Mouse (Mus musculus) ovary, postnatal 36 days (tissue): ENCODE results near the gene Onecut3.

Experiments used
- DNase-seq: peaks from one replicate; pipeline ENCODE4 v3.0.0; 2022; ENCODE audit warnings: low spot score, mixed read lengths

Gene Onecut3

DNA sequence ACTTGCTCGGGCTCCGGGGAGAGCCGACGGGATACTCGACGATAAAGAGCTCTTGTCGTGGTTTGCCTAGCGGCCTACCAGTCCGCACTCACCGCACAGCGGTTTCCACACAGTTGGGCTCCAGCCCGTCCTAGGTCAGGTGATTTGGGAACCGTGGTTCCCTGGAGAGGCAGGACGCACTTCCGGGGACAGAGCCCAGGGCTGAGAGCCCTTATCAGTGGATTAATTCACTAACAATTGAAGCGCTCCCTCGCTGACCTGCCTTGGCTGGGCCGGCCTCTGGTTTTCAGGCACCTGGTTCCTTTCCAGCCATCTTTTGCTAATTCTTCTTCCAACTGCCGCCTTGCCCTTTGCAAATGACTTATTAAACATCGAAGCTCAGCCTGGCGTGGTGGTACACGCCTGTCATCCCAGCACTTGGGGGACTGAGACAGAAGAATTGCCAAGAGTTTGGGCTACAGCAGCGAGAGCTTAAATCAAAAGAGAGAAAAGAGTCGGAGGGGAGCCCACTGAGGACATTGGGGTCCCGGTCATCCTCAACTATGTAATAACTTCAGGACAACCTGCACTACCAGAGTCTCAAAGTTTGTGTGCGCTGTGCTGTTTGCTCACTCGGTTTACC is 9.1 kb downstream of the Onecut3 start:
- DNase-seq: no peak

DNA sequence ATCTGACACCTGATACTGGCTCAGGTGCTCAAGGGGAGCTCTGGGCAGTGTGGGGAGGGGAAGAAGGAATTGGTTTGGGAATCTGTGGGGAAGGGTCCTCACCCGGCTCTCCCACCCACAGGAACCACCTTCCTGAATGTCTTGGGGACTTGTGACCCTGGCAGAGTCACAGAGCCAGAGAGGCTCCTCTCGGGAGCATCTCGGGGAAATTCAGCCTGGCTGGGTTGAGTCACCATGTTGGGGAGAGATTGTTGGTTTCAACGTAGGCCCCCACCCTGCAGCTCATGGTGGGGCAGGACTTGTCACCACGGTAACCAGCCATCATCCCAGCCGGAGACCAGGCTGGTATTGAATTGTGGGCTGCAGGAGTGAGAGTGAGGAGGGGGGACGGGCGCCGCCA is 10.1 kb downstream of the Onecut3 start:
- no peak for DNase-seq

DNA sequence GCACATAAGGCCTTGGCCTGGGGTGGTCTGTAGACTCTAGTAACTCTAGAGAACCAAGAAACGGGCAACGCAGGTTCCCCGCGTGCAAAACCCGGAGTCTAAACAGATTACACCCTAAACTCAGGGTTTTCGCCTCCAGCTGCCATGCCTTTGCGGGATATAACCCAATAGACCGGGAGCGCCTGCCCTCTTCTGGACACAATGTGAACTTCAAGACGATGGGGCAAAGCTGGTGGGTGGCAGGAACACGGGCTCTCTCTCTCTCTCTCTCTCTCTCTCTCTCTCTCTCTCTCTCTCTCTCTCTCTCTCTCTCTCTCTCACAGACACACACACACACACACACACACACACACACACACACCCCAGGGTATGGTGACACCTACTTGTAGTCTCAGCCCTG is 11.6 kb downstream of the Onecut3 start:
- peak; percentile 63 for DNase-seq

DNA sequence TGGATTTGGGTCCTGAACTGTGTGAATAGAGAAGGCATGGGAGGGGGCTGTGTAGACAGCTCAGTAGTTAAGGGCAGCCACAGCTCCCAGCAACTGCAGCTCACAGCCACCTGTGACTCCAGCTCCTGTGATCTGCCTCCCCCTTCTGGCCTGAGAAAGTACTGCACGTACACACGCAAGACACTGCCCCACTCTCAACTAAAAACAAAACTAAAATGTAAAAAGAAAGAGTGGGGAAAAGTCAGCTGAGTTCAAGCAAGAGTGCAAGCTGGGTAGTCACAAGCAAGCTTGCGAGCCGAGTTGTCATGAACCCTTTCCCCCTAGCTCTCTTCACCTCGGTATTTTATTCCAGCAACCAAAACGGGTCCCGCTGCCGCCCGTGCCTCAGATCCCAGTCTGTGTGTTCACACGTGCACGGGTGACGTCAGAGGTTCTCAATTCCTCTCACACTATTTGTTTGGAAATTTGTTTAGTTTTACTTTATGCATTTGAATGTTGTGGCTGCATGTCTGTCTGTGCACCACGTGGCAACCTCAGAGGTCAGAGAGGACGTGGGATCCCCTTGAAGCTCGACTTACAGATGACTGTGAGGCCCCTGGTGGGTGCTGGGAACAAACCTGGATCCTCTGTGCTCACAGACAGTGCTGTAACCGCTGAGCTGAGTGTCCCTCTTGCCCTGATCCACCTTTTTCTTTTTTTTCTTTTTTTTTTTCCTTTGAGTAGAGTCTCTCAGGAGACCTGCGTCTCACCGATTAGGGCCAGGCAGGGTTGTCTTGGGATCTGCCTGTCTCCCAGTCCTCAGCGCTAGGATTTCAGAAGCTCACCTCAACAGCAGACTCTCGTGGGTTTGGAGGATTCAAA is 15.0 kb downstream of the Onecut3 start:
- peak; percentile 73 for DNase-seq

DNA sequence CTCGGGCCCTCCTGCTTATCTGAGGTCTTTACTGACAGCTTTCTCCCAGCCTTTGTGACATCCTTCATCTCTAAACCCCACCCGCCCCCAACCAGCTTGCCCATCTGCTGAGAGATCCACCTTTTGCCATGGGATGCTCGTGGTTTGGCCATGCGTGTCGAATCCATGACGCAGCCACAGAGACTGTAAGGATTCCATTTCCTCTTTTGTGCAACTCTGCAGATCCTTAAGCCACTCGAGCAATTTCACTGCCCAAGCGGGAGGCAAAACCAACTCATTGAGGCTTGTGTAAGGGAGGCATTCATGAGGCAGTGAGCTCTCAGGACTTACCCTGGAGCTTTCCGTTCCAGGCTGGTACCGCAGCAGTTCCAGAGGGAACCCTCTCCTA is 15.6 kb downstream of the Onecut3 start:
- DNase-seq: no peak

DNA sequence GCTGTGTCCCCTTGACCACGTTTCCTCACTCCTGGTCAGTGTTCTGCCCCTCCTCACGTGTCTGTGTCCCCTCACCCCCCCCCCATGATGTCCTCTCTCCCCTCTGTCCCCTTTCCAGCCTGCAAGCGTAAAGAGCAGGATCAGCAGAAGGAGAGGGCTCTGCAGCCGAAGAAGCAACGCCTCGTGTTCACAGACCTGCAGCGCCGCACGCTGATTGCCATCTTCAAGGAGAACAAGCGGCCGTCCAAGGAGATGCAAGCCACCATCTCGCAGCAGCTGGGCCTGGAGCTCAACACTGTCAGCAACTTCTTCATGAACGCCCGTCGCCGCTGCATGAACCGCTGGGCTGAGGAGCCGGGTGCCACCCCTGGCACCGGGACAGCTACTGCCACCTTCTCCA is 19.1 kb downstream of the Onecut3 start:
- DNase-seq: no peak

DNA sequence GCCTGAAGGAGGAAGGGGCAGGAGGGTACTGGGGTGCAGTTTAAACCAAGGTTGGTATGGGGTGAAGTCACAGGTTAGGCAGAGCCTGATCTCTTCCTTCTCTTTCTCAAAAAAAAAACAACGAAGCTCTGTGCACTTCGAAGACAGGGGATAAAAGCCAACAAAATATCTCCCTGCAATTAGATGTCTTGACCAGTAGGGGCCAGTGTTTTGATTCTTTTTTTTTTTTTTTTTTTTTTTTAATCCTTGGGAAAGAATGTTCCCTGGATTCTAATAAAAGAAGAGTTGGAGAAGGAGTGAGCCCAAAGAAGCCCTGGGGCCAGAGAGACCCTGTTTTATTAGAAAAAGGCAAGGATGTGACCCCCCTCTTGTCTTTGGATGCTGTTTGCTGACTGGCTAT is 24.7 kb downstream of the Onecut3 start:
- DNase-seq: no peak

DNA sequence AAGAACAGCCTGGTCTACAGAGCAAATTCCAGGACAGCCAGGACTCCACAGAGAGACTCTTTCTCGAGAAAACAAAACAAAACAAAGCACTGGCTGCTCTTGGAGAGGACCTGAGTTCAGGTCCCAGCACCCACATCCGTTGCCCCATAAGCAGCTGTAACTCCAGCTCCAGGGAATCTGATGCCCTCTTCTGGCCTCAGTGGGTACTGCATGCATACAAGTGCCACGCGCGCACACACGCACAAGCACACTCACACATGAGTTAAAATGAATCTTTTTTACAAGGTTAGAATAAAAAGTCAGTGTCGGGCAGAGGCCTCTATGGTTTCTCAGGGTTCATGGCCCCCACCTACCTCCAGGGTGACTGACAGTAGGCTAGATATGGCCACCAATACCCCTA is 28.7 kb downstream of the Onecut3 start:
- no peak for DNase-seq

DNA sequence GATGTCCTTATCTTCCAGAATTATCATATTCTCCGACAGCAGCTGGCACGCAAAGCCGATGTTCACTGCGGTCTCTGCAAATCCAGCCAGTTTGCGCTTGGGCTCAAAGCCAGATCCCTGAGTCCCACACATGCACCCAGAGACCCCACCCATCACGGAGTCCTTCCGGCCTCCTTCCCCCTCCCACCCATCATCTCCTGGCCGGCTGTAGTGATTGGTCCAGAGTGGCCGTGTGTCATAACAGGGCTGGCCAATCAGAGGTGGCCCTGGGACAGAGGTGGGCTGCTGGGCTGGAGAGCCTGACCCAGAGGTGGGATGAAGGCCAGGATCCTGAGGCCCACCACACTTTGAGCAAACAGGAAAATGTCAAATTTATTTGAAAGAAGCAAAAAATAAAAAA is 31.5 kb downstream of the Onecut3 start:
- no peak for DNase-seq

DNA sequence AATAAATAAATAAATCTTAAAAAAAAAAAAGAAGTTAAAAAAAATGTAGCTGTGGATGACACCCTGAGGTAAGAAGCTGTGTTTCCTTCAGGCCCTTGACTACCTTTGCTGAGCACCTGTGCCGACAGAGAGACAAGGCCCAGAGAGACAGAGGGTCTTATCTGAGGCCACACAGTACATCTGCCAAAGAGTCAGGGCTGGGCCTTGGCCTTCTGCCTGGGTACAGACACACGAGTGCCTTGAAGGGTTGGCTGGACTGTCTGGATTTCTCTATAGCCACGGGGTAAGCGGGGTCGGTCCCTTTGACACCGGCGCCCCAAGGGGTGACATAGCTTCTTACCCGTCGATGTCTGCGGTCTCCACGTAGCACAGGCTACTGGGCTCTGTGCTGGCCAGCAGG is 38.1 kb downstream of the Onecut3 start:
- no peak for DNase-seq

DNA sequence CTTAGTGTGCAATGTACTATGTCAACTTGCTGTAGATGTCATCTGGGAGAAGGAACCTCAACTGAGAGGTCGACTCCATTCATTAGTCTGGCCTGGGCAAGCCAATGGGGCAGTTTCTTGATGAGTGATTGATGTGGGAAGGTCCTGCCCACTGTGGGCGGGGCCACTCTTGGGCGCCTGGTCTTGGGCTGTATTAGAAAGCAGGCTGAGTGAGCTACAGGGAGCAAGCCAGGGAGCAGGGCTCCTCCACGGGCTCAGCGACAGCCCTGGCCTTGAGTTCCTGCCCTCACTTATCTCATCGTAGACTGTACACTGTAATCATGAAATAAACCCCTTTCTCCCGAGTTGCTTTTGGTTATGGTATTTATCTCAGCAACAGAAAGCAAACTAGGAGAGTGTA is 39.1 kb downstream of the Onecut3 start:
- peak; percentile 67 for DNase-seq

DNA sequence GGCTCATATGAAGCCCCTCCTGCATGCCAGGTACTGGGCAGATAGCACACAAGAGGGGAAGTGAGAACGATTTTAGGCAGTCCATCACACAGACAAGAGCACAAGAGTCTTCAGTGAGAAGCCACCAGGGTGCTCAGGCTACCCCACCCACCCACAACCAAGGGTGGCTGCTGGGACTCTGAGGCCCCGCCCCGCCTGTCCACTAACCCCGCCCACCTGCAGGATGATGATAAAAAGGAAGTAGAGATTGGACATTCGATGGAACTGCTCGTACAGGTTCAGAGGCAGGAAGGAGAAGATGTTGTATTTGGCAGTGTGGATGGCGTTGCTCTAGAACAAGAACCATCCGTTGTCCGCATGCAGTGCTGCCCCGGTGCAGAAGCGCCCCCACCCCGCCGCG is 40.4 kb downstream of the Onecut3 start:
- no peak for DNase-seq

DNA sequence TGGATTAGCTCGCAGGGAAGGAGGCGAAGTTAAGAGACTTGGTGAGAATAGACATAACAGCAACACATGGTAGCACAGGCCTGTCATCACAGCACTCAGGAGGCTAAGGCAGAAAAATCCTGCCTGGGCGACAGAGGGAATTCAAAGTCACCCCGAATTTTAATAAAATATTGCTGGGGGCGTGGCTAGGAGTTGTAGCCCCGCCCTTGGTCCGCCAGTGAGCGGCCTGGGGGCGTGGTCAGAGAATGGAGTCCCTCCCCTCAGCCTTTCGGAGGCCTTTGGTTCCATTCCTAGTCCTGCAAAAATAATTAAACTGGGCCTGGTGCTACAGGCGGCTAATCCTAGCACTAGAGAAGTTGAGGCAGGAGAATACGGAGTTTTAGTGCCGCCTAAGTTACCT is 41.1 kb downstream of the Onecut3 start:
- DNase-seq: no peak

DNA sequence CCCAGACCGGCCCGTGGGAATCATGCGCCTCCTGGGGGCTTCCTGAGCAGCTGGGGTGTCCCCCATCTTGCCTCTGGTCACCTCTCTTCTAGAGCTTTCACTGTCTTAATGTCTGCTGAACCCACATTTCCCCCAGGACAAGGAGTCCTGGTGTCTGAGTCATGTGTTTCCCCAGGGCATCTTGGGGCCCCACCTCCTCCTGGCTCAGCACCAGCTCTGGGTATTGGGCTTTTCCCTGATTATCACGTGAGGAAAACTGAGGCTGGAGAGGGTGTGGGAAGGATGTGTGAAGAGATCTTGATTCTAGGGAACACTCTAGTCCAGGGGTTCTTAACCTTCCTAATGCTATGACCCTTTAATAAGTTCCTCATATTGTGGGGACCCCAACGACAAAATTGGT is 43.5 kb downstream of the Onecut3 start:
- DNase-seq: no peak

DNA sequence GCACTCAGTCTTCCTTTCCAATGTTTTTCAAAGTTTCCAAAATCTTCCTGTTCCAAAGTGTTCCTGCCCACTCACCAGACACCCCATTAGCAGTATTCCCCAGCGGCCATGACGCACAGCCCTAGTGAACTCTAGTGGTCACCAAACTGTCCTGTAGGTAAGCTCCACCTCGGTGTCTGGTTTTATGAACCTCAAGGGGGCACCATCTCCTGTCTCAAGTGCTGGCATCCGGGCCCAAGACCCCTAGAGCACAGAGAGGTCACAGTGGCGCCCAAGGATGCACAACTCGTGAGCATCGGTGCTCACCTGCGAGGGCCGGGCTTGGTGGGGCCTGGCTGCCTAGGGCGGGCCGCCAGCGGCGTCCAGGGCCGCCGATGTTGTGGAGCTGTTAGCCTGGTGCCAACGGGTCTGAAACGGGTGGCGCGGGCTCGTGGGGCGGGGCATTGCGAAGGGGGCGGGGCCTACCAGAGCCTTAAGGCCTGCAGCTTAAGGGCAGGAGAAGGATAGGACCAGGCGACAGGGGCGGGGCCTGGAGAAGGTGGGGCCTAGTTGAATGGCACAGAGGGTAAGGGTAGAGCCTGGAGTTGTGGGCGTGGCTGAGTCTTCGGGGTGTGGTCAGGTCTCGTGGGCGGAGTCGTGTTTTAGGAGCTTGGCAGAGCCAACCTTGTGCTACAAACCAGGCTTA is 44.2 kb downstream of the Onecut3 start, which contains the start of gene Atp8b3:
TSS of gene Atp8b3 (minus strand) at position 415 of the 685 bp plus-strand sequence.
- DNase-seq: peak; percentile 80

DNA sequence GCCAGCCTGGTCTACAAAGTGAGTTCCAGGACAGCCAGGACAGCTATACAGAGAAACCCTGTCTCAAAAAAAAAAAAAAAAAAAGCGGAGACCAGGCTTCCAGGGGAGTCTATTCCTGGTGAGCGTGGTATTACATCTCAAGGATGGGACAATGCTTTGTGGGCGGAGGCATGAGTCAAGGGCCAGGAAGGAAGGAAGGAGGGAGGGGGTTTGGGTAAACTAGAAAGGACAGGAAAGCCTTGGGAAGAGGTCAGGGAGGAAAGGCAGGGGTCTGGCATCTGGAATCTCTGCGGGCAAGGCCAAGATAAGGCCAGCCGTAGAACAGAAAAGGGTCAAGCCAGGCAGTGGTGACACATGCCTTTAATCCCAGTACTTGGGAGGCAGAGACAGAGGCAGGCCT is 44.9 kb downstream of the Onecut3 start:
- no peak for DNase-seq

DNA sequence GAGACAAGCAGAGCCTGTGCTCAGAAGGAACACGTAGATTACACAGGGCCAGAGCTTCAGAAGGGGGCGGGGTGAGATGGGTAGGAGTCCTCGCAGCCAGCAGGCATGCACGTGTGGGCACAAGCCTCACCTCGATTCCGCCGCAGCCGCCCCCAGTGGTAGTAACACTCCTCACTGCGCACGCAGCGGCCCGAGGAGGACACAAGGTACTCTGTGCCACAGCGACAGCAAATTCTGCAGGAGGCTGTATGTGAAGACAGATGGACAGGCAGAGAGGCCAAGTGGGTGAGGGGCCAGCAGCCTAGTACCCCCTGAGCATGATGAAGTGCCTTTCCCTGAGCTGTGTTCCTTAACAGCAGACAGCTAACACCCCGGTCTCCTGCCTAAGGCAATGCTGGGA is 49.2 kb downstream of the Onecut3 start:
- no peak for DNase-seq

DNA sequence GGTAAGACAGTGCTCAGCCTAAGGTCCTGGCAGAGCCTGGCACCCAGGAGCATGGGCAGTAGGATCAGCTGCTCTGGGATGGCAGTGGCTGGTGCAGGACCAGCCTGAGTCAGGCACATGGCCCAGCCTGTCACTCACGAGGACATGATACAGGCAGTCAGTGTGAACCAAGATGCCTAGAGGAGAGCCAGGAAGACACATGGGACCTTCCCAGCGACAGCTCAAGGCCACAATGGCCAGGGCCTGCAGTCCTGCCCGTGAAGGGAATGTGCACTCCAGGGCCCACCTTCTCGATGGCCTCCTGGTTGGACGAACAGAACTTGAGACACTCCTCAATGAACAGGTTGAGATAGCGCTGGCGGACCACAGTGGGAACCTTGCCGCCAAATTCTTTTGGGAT is 51.0 kb downstream of the Onecut3 start:
- no peak for DNase-seq

DNA sequence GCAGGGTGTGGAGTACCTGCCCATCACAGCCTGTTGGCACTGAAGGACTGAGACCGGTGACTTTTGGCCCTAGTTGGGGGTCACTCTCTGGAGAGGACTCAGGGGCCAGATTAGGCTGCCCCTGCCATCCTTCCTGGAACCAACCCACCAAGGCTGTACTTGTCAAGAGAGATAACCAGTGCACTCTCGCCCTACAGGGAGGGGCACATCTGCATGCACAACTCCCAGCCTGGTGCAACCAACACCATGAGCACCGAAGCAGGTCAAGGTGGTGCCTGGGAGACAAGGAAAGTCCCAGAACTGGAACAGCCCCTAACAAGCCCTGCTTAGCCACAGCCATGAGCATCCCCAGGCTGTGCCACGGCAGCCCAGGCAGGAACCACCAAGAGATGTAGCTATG is 52.3 kb downstream of the Onecut3 start:
- DNase-seq: no peak

DNA sequence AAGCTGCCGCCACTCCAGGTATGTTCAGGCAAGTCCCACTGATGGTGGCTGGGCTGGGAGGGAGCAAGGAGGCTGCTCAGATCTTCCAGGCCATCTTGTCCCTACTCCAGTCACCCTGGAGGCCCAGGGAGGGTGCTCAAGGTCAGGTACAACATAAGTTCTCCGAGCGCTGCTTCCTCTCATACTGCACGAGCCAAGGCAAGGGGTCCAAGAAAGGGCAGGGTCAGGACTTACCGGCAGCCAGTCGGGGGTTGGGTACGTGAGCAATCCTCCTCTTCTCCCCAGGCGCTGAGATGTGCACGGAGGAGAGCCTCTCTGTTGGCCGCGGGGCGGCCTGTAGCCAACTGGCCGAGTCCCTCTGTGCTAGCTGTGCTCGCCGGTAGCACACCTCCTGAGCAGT is 52.9 kb downstream of the Onecut3 start:
- no peak for DNase-seq

DNA sequence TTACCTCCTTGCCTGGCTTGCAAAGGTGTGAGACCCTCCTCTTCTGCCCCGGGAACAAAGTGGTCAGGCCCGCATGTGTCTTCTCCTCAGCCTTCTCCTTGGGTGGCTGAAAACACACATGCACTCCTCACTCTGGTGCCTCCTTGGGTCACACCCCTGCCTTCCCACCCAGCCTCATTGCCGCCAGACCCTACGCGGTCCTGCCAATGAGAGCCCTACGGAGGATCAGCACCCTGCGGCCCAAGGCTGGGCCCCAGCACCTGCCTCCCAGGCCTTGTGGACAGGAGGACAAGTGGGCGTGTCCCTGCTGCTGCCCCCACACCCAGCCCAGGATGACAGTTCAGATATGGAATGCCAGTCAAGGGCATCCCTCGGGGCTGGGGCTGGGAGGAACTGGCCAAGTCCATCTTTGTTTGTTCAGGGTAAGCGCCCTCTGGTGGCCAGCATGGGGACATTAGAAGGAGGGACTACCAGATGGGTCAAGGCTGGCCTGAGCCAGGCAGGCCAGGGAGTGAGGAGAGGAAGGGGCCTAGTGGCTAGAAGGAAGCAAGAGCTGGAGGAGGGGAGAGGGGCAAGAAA is 53.9 kb downstream of the Onecut3 start:
- DNase-seq: peak; percentile 87

DNA sequence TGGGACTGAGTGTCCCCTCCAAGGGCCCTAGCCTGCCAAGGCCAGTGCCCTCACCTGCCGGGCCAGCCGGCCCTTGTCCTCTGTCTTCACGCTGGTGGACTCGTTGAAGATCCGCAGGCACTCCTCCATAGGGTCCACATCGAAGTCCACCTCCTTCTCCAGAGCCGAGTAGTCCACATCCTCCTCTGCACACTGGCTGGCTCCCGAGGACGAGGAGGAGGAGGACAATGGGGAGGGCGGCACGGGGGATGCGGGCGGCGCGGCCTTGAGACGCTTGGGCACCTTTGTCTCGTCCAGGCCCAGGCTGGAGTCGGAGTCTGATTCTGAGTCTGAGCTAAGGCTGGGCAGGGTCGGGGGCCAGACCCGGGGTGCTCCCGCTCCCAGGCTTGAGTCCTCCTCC is 54.6 kb downstream of the Onecut3 start:
- peak; percentile 69 for DNase-seq

DNA sequence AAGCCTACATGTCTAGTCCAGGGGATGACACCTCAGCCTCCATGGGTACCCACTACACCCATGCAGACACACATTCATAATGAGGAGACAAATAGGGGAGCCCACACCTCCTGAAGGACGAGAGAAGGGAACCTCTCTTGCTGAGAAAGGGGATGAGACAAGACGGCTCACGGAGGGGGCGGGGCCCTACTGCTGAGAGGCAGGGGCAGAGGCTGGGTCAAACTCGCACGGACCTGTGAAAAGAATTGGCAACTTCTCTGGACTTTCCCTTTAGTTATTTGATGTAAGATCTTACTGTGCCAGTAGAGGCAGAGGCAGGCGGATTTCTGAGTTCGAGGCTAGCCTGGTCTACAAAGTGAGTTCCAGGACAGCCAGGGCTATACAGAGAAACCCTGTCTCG is 57.7 kb downstream of the Onecut3 start:
- DNase-seq: no peak
